Mouse (Mus musculus) CH12.LX (cell line): ENCODE measurements at regions not wholly inside any gene's neighbourhood (a gene's known extent, or its start where the extent isn't known, plus 50 kb on each side); places are given as distances from the start of the nearest gene placed in this dataset.

ENCODE experiments used
- JUND ChIP-seq: conservative IDR thresholded peaks from 2 replicates; pipeline ENCODE4 v1.6.1; 2011; ENCODE audit warnings: low read depth, low read length, improper control_type of control experiment
- SMC3 ChIP-seq: IDR thresholded peaks from 2 replicates; pipeline ENCODE4 v1.6.1; 2011; ENCODE audit warnings: low read depth, low read length, improper control_type of control experiment

- TF ChIP-seq JUND (no peak), SMC3 (no peak)
Measured at GRCm38 (mm10) chr4:105938886-105939285, 149.2 kb downstream of the Gm12728 start.
